ENCODE assay signal across 20 mouse cellular contexts in genomic region chr3:103647164-103647867, GRCm38 (mm10). TPM values are rescaled to one million over a fixed set of nuclear protein-coding genes. Genes with fewer than 3 reads are reported as not detected.
A peak's percentile ranks its signal among the peaks of the same experiment; 100 is the strongest.
DNase-seq lines count a peak whose midpoint lies in the region; ATAC-seq lines count a peak whose summit lies in the region.
"Had no signal": no experiment of that assay in that cellular context is flagged by ENCODE, and none has a peak within 500 bp of the region (broad histone marks: within the 10 kb centered on the region; RNA-seq: fewer than 3 reads in every experiment).

No protein-coding gene starts in this region.

- intact Hi-C loops in heart, postnatal 14 days (cut with DNase I) = no loop called here

- H3K9me3 ChIP-seq in intestine, embryonic 15.5 days = no peaks in the 10 kb centered on the region
- no peaks in the 10 kb centered on the region for H3K9me3 ChIP-seq in intestine, embryonic 16.5 days (ENCODE audit: control insufficient read depth, low read length)
- H3K9me3 ChIP-seq: forebrain, embryonic 13.5 days; G1E; hindbrain, embryonic 10.5 days; limb, embryonic 10.5 days; stomach, embryonic 15.5 days had no signal

- no peak overlapping the region for H3K9ac ChIP-seq in intestine, embryonic 15.5 days
- H3K9ac ChIP-seq in intestine, embryonic 16.5 days (ENCODE audit: low read depth, low read length) = no peak overlapping the region
- H3K9ac ChIP-seq: forebrain, embryonic 13.5 days; stomach, embryonic 15.5 days had no signal

- H3K27ac ChIP-seq in intestine, embryonic 15.5 days = no peak overlapping the region
- no peak overlapping the region for H3K27ac ChIP-seq in intestine, embryonic 16.5 days (ENCODE audit: low read length)
- H3K27ac ChIP-seq: forebrain, embryonic 13.5 days; hindbrain, embryonic 10.5 days; limb, embryonic 10.5 days; stomach, embryonic 15.5 days had no signal

- ATAC-seq in intestine, embryonic 15.5 days = peak; percentile 8; the same call in 1 of the 2 replicates
- no peak for ATAC-seq in intestine, embryonic 16.5 days
- ATAC-seq: CD4-positive, CD25-positive, alpha-beta regulatory T cell, adult 4 months; forebrain, embryonic 13.5 days had no signal

- WGBS in intestine, embryonic 15.5 days = 61% methylated on average over 11 of the region's 11 CpGs
- WGBS in intestine, embryonic 16.5 days = 72% methylated on average over 11 of the region's 11 CpGs

- H3K27me3 ChIP-seq in intestine, embryonic 15.5 days (replicated peaks) = no peaks in the 10 kb centered on the region
- H3K27me3 ChIP-seq in intestine, embryonic 16.5 days (replicated peaks; ENCODE audit: control insufficient read depth, insufficient read depth, low read length) = no peaks in the 10 kb centered on the region
- H3K27me3 ChIP-seq: forebrain, embryonic 13.5 days; stomach, embryonic 15.5 days had no signal

- H3K36me3 ChIP-seq in intestine, embryonic 15.5 days = no peaks in the 10 kb centered on the region
- H3K36me3 ChIP-seq in intestine, embryonic 16.5 days (ENCODE audit: control insufficient read depth, insufficient read depth, low read length) = no peaks in the 10 kb centered on the region
- H3K36me3 ChIP-seq: G1E; hindbrain, embryonic 10.5 days; limb, embryonic 10.5 days; stomach, embryonic 15.5 days had no signal

- DNase-seq in adipocyte (ENCODE audit: low spot score) = peak; percentile 9
- DNase-seq in heart, postnatal 14 days = peak; percentile 14 to 23
- peak; percentile 46 for DNase-seq in lung, postnatal 14 days
- no peak for DNase-seq in kidney, postnatal 36 days
- no peak for DNase-seq in thymus, postnatal 4 days
- DNase-seq: adrenal gland, adult 8-10 months; cerebellum, postnatal 36 days; layer of hippocampus, postnatal 36 days; midbrain, embryonic 14.5 days; thymus, postnatal 14 days had no signal

- no peak overlapping the region for H3K4me3 ChIP-seq in intestine, embryonic 15.5 days (replicated peaks)
- no peak overlapping the region for H3K4me3 ChIP-seq in intestine, embryonic 16.5 days (ENCODE audit: low read length)
- H3K4me3 ChIP-seq: forebrain, embryonic 13.5 days; hindbrain, embryonic 10.5 days; limb, embryonic 10.5 days; stomach, embryonic 15.5 days had no signal

- no peak overlapping the region for H3K4me2 ChIP-seq in intestine, embryonic 15.5 days (replicated peaks)
- no peak overlapping the region for H3K4me2 ChIP-seq in intestine, embryonic 16.5 days (ENCODE audit: low read depth, low read length)
- H3K4me2 ChIP-seq: forebrain, embryonic 13.5 days; liver, embryonic 11.5 days; stomach, embryonic 15.5 days had no signal

- no peaks in the 10 kb centered on the region for H3K4me1 ChIP-seq in intestine, embryonic 15.5 days (replicated peaks)
- no peaks in the 10 kb centered on the region for H3K4me1 ChIP-seq in intestine, embryonic 16.5 days (ENCODE audit: control insufficient read depth, insufficient read depth, low read length)
- H3K4me1 ChIP-seq: limb, embryonic 10.5 days; stomach, embryonic 15.5 days had no signal

RNA-seq across cellular contexts. Expression of gene Atg4a-ps, which starts 1.4 kb away (rescaled TPM):
- polyA plus RNA-seq in intestine, embryonic 15.5 days (2015; fragmentation: Nextera tagmentation; extraction: Ambion mirVana) = 0.14 TPM in 1 of 2 replicates, not detected in the other
- polyA plus RNA-seq in intestine, embryonic 16.5 days (2015; fragmentation: Nextera tagmentation; extraction: Ambion mirVana) = 0.11 and 0.22 TPM in 2 replicates
- total RNA-seq in heart, postnatal 14 days (2021) = 1 to 10 TPM in 1 of 2 experiments, not detected in 1; 2.7 TPM
- polyA plus RNA-seq: G1E; limb, embryonic 10.5 days; midbrain, embryonic 14.5 days; spleen, adult 2 months had no signal

Comparison
In these comparisons a context has a peak if more than half of its experiments do, and no peak if none do; other contexts are left out.
1. DNase-seq: peak in adipocyte (single experiment), heart, postnatal 14 days (2 of 2) and lung, postnatal 14 days (single experiment); none in kidney, postnatal 36 days (0 of 2) and thymus, postnatal 4 days (single experiment).